Mouse (Mus musculus): ENCODE data around the gene Mrpl58. TPM values are rescaled to one million over a fixed set of nuclear protein-coding genes. Genes with fewer than 3 reads are reported as not detected.
"Not testable (repeated sequence)": the region's sequence is repeated elsewhere in the genome, so short reads cannot be mapped to it uniquely, and the experiment has no call there.

Gene Mrpl58
- total RNA-seq, 2 experiments from 2014 or later: 90.3 to 95.5 TPM

- DNase-seq (ENCODE audit: low spot score): no peak
Measured at GRCm38 (mm10) chr11:115424666-115425065, 21.1 kb downstream of the Mrpl58 start.

GRCm38 (mm10) chr11:115425671-115426070, 22.1 kb downstream of the Mrpl58 start:
- DNase-seq (ENCODE audit: low spot score): no peak

- DNase-seq (ENCODE audit: low spot score): peak; percentile 67
Measured at GRCm38 (mm10) chr11:115427482-115428331, 24.2 kb downstream of the Mrpl58 start.

GRCm38 (mm10) chr11:115429307-115429706, 25.8 kb downstream of the Mrpl58 start:
- DNase-seq (ENCODE audit: low spot score): no peak

GRCm38 (mm10) chr11:115430561-115430960, 27.0 kb downstream of the Mrpl58 start:
- no peak for DNase-seq (ENCODE audit: low spot score)

- DNase-seq (ENCODE audit: low spot score): no peak
Measured at GRCm38 (mm10) chr11:115432814-115433213, 29.3 kb downstream of the Mrpl58 start.

- no peak for DNase-seq (ENCODE audit: low spot score)
Measured at GRCm38 (mm10) chr11:115433342-115433741, 29.8 kb downstream of the Mrpl58 start.

GRCm38 (mm10) chr11:115435596-115436337, 32.2 kb downstream of the Mrpl58 start:
- no peak for DNase-seq (ENCODE audit: low spot score)

- DNase-seq (ENCODE audit: low spot score): no peak
Measured at GRCm38 (mm10) chr11:115437571-115438122, 34.1 kb downstream of the Mrpl58 start.

GRCm38 (mm10) chr11:115439326-115439725, 35.8 kb downstream of the Mrpl58 start:
- no peak for DNase-seq (ENCODE audit: low spot score)

GRCm38 (mm10) chr11:115439906-115440595, 36.5 kb downstream of the Mrpl58 start, which contains the start of gene Trim80:
Gene Trim80, plus strand, starts transcription at chr11:115440545.
- no peak for DNase-seq (ENCODE audit: low spot score)

GRCm38 (mm10) chr11:115441417-115441816, 37.9 kb downstream of the Mrpl58 start:
- DNase-seq (ENCODE audit: low spot score): no peak

GRCm38 (mm10) chr11:115446906-115447305, 43.4 kb downstream of the Mrpl58 start:
- no peak for DNase-seq (ENCODE audit: low spot score)

GRCm38 (mm10) chr11:115447321-115447885, 43.9 kb downstream of the Mrpl58 start:
- no peak for DNase-seq (ENCODE audit: low spot score)

GRCm38 (mm10) chr11:115448075-115448474, 44.5 kb downstream of the Mrpl58 start:
- DNase-seq (ENCODE audit: low spot score): no peak

- DNase-seq (ENCODE audit: low spot score): no peak
Measured at GRCm38 (mm10) chr11:115448998-115449397, 45.4 kb downstream of the Mrpl58 start.

GRCm38 (mm10) chr11:115450176-115450575, 46.6 kb downstream of the Mrpl58 start:
- no peak for DNase-seq (ENCODE audit: low spot score)

GRCm38 (mm10) chr11:115451781-115452241, 48.3 kb downstream of the Mrpl58 start:
- no peak for DNase-seq (ENCODE audit: low spot score)

GRCm38 (mm10) chr11:115452281-115452860, 48.8 kb downstream of the Mrpl58 start:
- no peak for DNase-seq (ENCODE audit: low spot score)

- no peak for DNase-seq (ENCODE audit: low spot score)
Measured at GRCm38 (mm10) chr11:115453306-115453705, 49.8 kb downstream of the Mrpl58 start.

GRCm38 (mm10) chr11:115454822-115455221, 51.3 kb downstream of the Mrpl58 start:
- DNase-seq (ENCODE audit: low spot score): not testable (repeated sequence)
